Mouse (Mus musculus) left cerebral cortex, adult 9 months (tissue): Measurements from ENCODE around the gene Cep83.

Experiments
- DNase-seq, 2 experiments: peaks; one replicate each; pipeline ENCODE4 v3.0.0; 2022; ENCODE audit warnings: low spot score in 2 of 2

Gene Cep83

GRCm38 (mm10) chr10:94779319-94779718 is 90.9 kb downstream of the Cep83 start:
- no peak for DNase-seq

DNA sequence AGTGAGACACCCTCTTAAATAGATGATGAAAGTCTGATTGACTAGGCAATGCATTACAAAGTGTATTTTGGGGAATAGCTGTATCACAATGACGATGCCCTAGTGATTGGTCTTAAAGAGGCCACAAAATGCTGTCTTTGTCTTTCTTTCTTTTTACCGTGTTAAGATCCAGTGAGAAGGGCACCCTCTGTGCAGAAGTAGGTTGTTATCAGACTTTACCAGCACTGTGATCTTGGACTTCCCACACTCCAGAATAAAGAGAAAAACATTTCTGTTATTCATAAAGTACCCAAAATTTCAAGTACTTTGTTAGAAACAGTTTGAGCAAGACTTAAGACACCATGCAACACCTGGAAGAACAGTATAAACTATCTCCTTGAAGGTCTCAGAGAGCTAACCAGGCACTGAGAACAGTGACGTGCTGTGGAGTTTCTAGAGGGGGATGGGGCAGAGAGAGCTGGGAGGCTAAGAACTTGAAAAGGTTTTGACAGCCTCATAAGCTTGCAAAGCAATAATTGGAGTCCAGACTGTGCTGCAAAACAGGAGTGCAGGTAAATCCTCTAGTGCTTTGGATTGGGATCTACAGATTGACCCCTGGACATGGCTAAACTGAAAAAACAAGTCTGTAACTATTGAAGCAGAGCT is 92.3 kb downstream of the Cep83 start:
- DNase-seq = no peak

- DNase-seq = no peak
Measured at GRCm38 (mm10) chr10:94789205-94789604, 100.8 kb downstream of the Cep83 start.

DNA sequence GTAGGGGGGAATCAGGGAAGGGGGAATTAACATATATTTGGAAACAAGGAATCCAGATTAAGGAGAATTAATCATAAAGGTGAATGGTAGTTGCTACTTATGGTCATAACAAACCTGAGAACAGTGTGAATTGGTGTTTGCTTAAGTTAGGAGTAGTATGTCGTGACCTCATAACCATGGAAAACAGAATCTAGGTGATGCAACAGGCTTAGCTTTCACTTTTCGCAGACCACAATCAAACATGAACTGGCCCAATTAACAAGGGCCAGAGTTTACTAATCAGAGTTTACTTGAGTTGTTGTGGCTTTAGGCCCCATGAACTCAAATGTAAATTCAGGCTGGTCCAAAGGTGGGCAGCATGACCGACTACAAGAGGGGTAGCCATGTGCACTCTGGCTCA is 105.5 kb downstream of the Cep83 start:
- no peak for DNase-seq

DNA sequence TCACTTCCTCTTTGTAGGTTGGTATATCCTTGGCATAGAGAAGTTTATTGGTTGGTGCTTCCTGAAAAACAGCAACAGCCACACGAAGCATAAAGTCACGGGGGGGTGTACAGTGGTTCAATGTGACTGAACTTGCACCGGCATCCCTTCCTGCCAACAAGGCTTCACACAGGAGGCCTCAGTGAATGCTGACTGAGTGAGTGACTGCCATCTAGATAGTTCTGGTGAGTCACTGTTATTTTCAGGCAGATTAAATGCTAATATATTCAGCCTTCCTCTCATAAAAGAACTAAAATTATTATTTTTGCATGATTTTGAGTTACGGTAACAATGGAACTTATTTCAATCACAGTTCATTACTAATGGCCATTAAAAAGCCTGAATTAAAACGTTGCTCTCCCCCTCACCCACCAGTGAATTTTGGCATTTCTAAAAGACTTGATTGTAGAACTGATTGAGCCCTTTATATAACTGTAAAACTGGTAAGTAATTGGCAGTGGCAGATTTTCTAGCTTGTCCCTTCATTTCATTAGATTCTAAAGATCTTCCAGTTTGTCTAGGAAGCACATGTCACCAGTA is 106.3 kb downstream of the Cep83 start:
- DNase-seq = no peak

DNA sequence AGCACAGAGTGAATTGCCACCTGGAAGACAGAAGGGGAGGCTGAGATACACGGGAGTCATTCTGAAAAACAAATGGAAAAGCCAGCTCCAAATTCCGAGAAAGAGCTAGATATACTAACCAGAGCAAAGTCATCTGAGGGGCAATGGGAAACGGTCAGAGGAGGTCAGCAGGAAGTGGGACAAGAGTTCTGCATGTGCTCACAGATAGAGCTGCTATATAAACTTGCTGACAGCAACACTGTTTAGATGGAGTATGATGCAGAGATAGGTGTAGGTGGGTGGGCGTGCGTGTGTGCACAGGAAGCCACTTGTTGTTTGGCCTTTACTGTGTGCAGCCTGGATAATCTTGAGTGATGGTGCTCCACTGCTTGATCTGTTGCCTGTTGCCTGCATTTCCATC is 109.7 kb downstream of the Cep83 start:
- no peak for DNase-seq

DNA sequence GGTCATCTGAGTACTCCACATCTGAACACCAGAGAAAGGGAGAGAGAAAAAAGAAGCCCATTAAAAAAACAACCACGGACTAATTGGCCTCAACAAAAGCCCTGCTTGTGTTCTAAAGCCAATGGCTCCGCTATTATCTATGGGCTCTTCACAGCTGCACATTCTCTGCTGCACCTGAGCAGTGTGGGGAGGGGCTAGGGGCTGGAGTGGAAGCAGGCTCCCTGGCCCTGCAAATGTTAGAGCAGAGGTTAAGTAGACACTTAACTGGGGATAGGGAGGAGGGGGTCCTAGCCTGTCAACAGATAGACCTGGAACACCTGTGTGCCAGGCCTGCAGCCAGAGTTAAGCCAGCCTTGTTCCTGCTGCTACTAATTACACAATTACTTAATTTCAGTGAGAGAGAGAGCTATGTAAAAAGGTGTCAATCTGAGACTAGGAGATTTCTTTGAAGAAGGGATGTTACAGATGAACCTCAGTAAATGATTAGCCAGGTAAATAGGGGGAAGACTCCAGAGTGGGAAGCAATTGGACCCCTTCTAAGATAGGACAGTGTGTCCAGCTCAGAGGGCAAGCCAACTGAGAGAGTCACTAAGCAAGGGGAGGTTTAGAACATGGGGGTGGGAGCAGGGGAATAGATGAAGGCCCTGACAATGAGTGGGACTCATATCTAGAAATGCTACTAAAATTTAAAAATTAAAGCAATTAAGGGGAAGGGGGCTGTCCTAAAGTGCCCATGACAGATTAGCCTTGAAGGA is 111.2 kb downstream of the Cep83 start:
- no peak for DNase-seq

DNA sequence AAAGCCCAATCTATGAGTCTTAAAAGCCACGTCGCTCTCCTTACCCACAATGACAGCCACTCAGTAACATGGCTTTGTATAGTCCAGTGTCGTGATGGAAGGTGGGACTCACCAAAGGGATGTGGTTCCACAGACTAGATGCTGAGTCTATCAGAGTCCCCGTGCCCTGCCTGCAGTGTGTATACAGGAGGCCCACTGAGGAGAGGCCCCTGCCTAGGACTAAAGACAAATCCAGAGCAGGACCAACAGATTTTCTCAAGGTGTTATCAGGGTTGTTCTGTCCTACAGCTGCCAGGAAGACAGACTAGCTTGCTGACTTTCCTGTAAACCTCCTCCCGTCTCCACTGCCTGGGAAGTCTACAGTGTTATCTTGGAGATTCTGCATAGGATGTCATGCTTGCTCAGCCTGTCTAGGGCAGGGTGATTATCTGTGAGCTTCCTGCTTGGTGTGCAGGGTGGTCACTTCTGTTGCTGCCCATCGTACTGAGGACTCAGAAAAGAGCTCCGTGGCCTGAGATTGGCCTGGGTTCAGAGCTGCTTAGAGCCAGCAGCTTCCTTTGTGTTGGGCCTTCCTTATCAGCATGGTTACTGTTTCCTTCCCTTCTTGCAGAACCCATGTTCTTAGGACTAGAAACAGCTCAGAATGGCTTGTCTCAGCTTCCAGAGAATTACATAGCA is 112.4 kb downstream of the Cep83 start:
- no peak for DNase-seq

DNA sequence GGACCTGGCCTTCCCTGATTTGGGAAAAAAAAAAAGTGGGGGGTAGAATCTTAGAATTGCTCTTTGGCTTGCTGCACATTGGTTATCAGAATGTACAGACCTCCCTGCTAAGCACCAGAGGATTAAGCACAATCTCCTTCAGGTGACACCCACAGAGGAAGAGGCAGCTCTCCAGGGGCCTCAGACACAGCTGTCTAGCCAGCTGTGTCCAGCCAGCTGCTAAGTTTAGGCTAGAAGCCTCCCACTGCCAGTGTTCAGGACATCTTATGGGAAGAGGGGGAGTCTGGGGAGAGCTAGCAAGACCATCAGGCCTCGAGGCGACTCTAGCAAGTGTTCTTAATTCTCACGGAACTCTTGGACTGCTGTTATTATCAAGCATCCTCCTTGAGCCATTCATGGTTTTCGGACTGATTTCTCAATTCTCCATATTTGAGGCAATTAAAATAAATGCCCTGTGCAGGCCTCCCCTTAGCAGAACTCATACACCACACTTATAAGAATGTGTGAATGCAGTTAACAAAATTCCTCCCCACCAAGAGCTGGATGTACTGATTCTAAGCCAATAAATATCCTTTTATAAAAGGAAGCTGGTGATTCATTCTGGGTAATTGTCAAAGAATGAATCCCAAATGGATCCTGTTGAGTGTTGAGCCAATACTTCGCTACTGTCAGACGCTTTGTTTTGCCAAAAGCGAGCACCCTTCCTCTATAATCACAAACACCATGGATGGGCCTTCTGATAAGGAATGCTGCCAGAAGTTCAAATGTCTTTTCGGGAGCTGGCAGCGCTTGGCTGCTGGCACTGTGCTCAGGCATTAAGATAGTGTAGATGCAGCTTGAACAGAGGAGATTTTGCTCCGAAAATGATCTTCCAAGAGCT is 115.8 kb downstream of the Cep83 start:
- DNase-seq = no peak

- DNase-seq = no peak
Measured at GRCm38 (mm10) chr10:94804909-94805220, 116.4 kb downstream of the Cep83 start.

DNA sequence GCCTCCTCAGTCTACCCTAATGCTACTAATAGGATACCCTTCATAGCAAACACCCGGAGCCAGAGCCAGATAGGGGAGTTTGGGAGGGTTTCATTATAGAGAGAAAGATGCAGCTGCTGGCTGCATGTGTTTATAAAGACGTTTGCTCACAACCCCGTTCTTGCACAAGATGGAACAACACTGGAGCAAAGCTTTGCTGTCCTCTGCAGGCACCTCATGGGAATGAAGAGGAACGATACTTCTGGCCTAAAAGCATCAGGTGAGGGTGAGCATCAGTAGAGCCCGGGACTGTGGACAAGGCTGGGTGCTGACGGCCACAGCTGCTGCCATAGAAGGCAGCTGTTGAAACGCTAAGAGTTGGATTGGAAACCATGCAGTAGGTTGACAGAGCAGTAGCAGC is 118.9 kb downstream of the Cep83 start:
- DNase-seq = no peak

- no peak for DNase-seq
Measured at GRCm38 (mm10) chr10:94808275-94808674, 119.8 kb downstream of the Cep83 start.

DNA sequence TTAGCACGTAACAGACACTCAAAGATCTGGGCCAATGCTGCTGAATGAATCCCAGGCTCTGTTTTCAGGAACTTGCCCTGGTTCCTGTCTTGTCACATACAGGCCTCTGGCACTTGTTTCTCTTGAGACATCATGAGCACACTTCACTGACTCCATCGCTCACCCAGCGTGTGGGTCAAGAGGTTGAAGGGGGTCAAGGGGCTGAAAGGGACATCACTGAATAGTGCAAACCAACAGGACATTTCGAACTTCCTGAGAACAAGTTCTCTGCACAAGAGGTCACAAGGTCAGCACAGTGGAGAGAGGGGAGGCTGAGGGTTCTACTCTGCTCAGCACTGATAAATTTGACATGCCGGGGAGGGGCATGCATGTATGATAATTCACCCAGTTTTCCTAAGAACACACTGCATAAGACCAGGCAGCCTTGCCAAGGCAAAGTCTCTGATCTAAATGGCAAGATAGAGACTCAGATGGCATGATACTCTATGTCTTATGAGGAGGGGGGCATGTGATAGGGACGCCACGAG is 121.6 kb downstream of the Cep83 start:
- no peak for DNase-seq

DNA sequence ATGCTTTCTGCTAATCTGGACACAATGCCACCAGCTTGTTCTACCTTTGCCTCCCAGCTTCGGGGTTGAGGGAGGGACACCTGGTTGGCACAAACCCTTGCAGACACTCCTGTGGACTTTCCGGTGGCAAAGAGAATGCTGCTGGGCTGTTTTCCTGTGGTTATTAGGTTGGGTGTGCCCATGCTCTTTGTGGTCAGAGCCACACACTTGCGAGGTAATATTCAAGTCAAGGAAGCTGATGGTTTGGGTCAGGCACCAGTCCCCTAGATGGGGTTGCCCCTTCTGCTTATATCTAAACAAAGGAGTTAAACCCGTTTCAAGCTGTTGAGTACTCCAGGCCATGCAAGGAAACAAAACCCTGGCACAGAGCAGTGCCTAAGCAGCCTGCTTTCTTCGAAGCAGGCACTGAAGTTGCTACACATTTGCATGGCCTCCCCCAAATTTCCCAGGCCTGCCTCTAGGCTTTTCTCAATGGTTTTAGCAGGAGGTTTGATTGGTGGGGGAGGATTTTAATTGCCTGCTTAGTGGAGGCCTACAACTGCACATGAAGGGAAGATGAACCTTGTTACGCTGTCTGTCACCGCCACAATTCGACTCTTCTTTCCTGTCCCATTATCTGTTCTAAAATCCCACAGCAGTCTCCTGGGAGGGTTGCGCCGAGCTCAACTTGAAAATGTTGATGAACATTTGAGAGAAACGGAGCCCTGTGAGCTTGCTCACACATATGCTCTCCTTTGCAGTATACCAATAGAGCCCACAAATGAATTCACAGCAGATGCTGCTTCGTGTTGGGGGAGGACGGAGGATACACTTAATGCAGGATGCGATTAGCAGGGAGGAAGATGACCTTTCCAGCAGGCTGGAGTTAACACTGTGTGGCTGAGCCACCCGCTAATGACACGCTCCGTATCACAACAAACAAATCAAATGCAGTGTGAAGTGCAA is 123.7 kb downstream of the Cep83 start:
- DNase-seq = no peak

GRCm38 (mm10) chr10:94818127-94818526 is 129.7 kb downstream of the Cep83 start:
- DNase-seq = no peak

- no peak for DNase-seq
Measured at GRCm38 (mm10) chr10:94818781-94819665, 130.6 kb downstream of the Cep83 start.

DNA sequence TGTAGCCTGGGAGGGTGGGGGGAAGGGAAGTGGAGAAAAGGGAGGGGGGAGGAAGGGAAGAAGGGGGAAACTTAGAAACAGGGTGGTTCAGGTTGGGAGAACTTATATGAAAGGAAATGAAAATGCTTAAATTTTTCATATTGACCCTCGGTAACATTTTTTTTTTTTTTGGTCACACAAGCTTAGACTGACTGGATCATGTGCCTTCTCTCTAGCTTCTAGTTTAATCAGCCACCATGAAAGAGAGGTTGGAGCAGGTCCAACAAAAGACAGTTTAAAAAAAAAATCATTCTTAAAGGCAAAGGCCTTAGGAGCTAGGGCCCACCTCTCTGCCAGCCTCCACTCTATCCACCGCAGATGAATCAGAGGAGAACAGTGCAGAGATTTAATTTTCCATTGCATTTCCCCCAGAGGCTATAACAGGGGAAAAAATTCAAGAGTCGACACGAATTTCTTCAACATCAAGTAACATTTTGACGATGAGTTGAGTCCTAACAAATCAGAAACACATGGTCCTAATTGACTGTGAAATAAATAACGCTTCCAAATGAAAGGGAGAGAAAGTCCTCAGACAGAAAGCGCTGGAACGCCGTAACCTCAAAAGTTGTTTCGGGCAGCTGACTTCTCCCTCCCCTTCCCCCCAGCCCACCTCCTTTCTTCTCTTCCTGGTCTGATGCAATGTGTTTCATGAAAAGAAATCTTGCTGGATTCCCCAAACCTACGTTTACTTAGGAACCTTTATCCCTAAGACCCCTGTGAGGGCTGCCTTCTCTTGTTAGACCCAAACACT is 135.7 kb downstream of the Cep83 start:
- no peak for DNase-seq

DNA sequence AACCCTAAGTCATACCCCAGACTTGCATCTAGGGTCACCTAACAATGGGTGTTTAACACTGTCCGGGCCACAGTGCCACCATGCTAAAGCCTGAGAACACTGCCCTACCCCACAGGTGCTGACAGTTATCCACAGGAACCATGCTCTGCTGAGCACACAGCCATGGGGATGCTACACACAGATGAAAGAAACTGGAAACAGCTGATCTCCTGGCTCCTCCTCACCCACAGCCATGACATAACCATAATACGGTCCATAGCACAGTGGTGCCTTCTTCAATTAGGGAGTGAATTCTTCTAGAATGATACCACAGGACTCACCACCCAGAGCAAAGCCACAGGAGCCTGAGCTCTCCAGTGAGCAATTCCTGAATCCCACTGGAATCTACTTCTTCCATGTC is 137.5 kb downstream of the Cep83 start:
- no peak for DNase-seq

DNA sequence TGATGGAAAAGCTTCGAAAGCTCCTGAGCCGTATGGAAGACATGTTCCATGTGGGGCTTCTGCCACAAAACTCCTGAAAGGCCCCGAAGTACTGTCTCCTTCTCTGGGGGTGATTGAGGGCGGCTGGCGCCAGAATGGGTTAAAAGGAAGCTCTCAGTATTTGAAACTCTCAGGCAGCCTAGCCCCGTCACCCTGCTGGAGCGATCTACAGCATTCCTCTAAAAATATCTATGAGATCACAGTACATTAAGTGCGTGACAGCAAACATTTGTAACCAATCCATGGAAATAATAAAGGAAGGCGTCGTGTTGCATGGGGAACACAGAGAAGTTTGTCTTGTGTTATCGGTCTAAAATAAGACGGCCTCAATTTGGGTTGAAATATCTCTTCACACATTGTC is 138.0 kb downstream of the Cep83 start:
- DNase-seq = no peak
